Mouse (Mus musculus) neural tube, embryonic 11.5 days (tissue): ENCODE data around the gene Kcnh2. TPM values are rescaled to one million over a fixed set of nuclear protein-coding genes. Genes with fewer than 3 reads are reported as not detected.

ENCODE experiments used
- ATAC-seq: fragments of 200-750 bp; cut with Nextera tagmentation; 2 replicates; pipeline ENCODE4 v1.8.0; 2017; ENCODE audit warnings: moderate number of reproducible peaks, mild to moderate bottlenecking, moderate TSS enrichment, moderate library complexity; ENCODE audit not compliant: insufficient read depth, low FRiP score, low TSS enrichment
- DNase-seq: peaks from one replicate; pipeline ENCODE4 v3.0.0-alpha.2; 2015; ENCODE audit warnings: low spot score
- H3K27ac ChIP-seq: fragments of 300-500 bp; sonication (generic); 2 replicates; pipeline ENCODE4 v1.5.1; 2014; ENCODE audit warnings: low read depth, mild to moderate bottlenecking, low read length
- H3K27me3 ChIP-seq: fragments of 300-500 bp; sonication (generic); 2 replicates; pipeline ENCODE4 v1.6.1; 2014; ENCODE audit warnings: mild to moderate bottlenecking, low read length, mixed read lengths; ENCODE audit not compliant: control insufficient read depth, insufficient read depth
- H3K36me3 ChIP-seq: fragments of 300-500 bp; sonication (generic); 2 replicates; pipeline ENCODE4 v1.6.1; 2014; ENCODE audit warnings: mild to moderate bottlenecking, low read length, moderate library complexity, mixed read lengths; ENCODE audit not compliant: control insufficient read depth, insufficient read depth
- H3K4me1 ChIP-seq: fragments of 300-500 bp; sonication (generic); 2 replicates; pipeline ENCODE4 v1.6.1; 2014; ENCODE audit warnings: low read length, mixed read lengths; ENCODE audit not compliant: control insufficient read depth, insufficient read depth
- H3K4me2 ChIP-seq: fragments of 300-500 bp; sonication (generic); 2 replicates; pipeline ENCODE4 v1.6.1; 2014; ENCODE audit warnings: low read depth, mild to moderate bottlenecking, moderate library complexity
- H3K4me3 ChIP-seq: fragments of 300-500 bp; sonication (generic); 2 replicates; pipeline ENCODE4 v1.5.1; 2014; ENCODE audit warnings: low read depth, low read length
- H3K9ac ChIP-seq: fragments of 300-500 bp; sonication (generic); 2 replicates; pipeline ENCODE4 v1.6.1; 2014; ENCODE audit warnings: mild to moderate bottlenecking, low read length
- H3K9me3 ChIP-seq: fragments of 300-500 bp; sonication (generic); 2 replicates; pipeline ENCODE4 v1.6.1; 2016; ENCODE audit warnings: low read length; ENCODE audit not compliant: control insufficient read depth
- WGBS: fragments of 180-500 bp; shearing (Covaris S2); extraction: QIAGEN DNeasy Blood & Tissue Kit; methylation state at CpG from one replicate; pipeline ENCODE4 v1.1.7; 2014; 5-methylcytosine and 5-hydroxymethylcytosine counted together
- polyA plus RNA-seq: library from polyadenylated mRNA; unstranded; fragments of >200 nt; fragmentation: Nextera tagmentation; extraction: Ambion mirVana; gene quantifications from 2 replicates; pipeline ENCODE4 v1.2.1, GENCODE M21; 2014

Gene Kcnh2
- polyA plus RNA-seq, 1 experiment from 2014 or later: 16.5 TPM

GRCm38 (mm10) chr5:24348128-24348527, 3.3 kb downstream of the Kcnh2 start:
- H3K27me3 ChIP-seq: peaks cover 12% of the 10 kb centered on the region
- peak; percentile 2; the same call in 1 of the 2 replicates for ATAC-seq
- WGBS: 0% methylated on average over 39 of the region's 41 CpGs

GRCm38 (mm10) chr5:24347186-24347875, 4.1 kb downstream of the Kcnh2 start:
- H3K4me2 ChIP-seq: peak overlapping the region; percentile 94; the same call in 1 of the 2 replicates
- no peak for ATAC-seq
- H3K9ac ChIP-seq: no peak overlapping the region
- peaks cover 63% of the 10 kb centered on the region for H3K4me1 ChIP-seq
- no peak for DNase-seq
- H3K27me3 ChIP-seq: peaks cover 10% of the 10 kb centered on the region
- H3K36me3 ChIP-seq: no peaks in the 10 kb centered on the region
- no peaks in the 10 kb centered on the region for H3K9me3 ChIP-seq
- no peak overlapping the region for H3K4me3 ChIP-seq
- no peak overlapping the region for H3K27ac ChIP-seq
- WGBS: 52% methylated on average over 7 of the region's 7 CpGs

More at GRCm38 (mm10) chr5:24348128-24348527, 3.3 kb downstream of the Kcnh2 start:
- H3K9ac ChIP-seq: peak overlapping the region; percentile 44
- no peaks in the 10 kb centered on the region for H3K9me3 ChIP-seq
- 0 out of 2 replicates have a peak overlapping the region, but pooled peaks have one; percentile 20 for H3K27ac ChIP-seq
- no peaks in the 10 kb centered on the region for H3K36me3 ChIP-seq
- H3K4me2 ChIP-seq: peak overlapping the region; percentile 94
- H3K4me1 ChIP-seq: peaks cover 68% of the 10 kb centered on the region
- peak; percentile 77 for DNase-seq
- H3K4me3 ChIP-seq: peak overlapping the region; percentile 43

- H3K36me3 ChIP-seq: no peaks in the 10 kb centered on the region
- peaks cover 10% of the 10 kb centered on the region for H3K27me3 ChIP-seq
- no peak overlapping the region for H3K4me2 ChIP-seq
- no peak overlapping the region for H3K4me3 ChIP-seq
- H3K27ac ChIP-seq: no peak overlapping the region
- peaks cover 57% of the 10 kb centered on the region for H3K4me1 ChIP-seq
- ATAC-seq (no peak), DNase-seq (no peak)
- WGBS: 93% methylated on average over 7 of the region's 7 CpGs
- no peaks in the 10 kb centered on the region for H3K9me3 ChIP-seq
- H3K9ac ChIP-seq: no peak overlapping the region
Observed at GRCm38 (mm10) chr5:24346313-24346712, 5.1 kb downstream of the Kcnh2 start.

- WGBS: 7% methylated on average over 12 of the region's 12 CpGs
- DNase-seq (peak; percentile 56), ATAC-seq (peak; percentile 56)
- Histone ChIP-seq H3K36me3 (no peaks in the 10 kb centered on the region), H3K27ac (peak overlapping the region; percentile 98), H3K4me2 (0 out of 2 replicates have a peak overlapping the region, but pooled peaks have one; percentile 0), H3K4me3 (0 out of 2 replicates have a peak overlapping the region, but pooled peaks have one; percentile 7), H3K4me1 (peaks cover 47% of the 10 kb centered on the region), H3K9ac (peak overlapping the region; percentile 30), H3K9me3 (no peaks in the 10 kb centered on the region), H3K27me3 (peaks cover 8% of the 10 kb centered on the region)
Observed at GRCm38 (mm10) chr5:24344477-24345051, 6.8 kb downstream of the Kcnh2 start.

- 5% methylated on average over 2 of the region's 2 CpGs for WGBS
- peaks cover 3% of the 10 kb centered on the region for H3K27me3 ChIP-seq
- no peak overlapping the region for H3K4me3 ChIP-seq
- H3K9me3 ChIP-seq: no peaks in the 10 kb centered on the region
- H3K9ac ChIP-seq: peak overlapping the region; percentile 30
- 0 out of 2 replicates have a peak overlapping the region, but pooled peaks have one; percentile 8 for H3K4me2 ChIP-seq
- no peaks in the 10 kb centered on the region for H3K36me3 ChIP-seq
- H3K4me1 ChIP-seq: peaks cover 43% of the 10 kb centered on the region
- H3K27ac ChIP-seq: peak overlapping the region; percentile 98
- peak; percentile 69 for ATAC-seq
- DNase-seq: peak; percentile 83
Observed at GRCm38 (mm10) chr5:24343977-24344436, 7.4 kb downstream of the Kcnh2 start.

- H3K9ac ChIP-seq: no peak overlapping the region; the same call in 1 of the 2 replicates
- no peaks in the 10 kb centered on the region for H3K9me3 ChIP-seq
- no peak for DNase-seq
- no peak overlapping the region for H3K4me3 ChIP-seq
- ATAC-seq: no peak
- H3K27ac ChIP-seq: peak overlapping the region; percentile 98
- H3K4me2 ChIP-seq: no peak overlapping the region
- no peaks in the 10 kb centered on the region for H3K27me3 ChIP-seq
- peaks cover 38% of the 10 kb centered on the region for H3K4me1 ChIP-seq
- no peaks in the 10 kb centered on the region for H3K36me3 ChIP-seq
Observed at GRCm38 (mm10) chr5:24343379-24343778, 8.0 kb downstream of the Kcnh2 start.

GRCm38 (mm10) chr5:24342966-24343365, 8.4 kb downstream of the Kcnh2 start:
- Histone ChIP-seq H3K4me2 (no peak overlapping the region), H3K9ac (no peak overlapping the region), H3K36me3 (no peaks in the 10 kb centered on the region), H3K27ac (peak overlapping the region; percentile 98), H3K4me1 (peaks cover 36% of the 10 kb centered on the region), H3K9me3 (no peaks in the 10 kb centered on the region), H3K27me3 (no peaks in the 10 kb centered on the region), H3K4me3 (no peak overlapping the region)
- 58% methylated on average over 8 of the region's 8 CpGs for WGBS
- DNase-seq (no peak), ATAC-seq (no peak)

GRCm38 (mm10) chr5:24342205-24342963, 9.0 kb downstream of the Kcnh2 start:
- Histone ChIP-seq H3K4me2 (no peak overlapping the region), H3K9ac (no peak overlapping the region), H3K9me3 (no peaks in the 10 kb centered on the region), H3K27ac (no peak overlapping the region), H3K27me3 (no peaks in the 10 kb centered on the region), H3K36me3 (no peaks in the 10 kb centered on the region), H3K4me3 (no peak overlapping the region), H3K4me1 (peaks cover 32% of the 10 kb centered on the region)
- WGBS: 84% methylated on average over 14 of the region's 14 CpGs
- ATAC-seq (no peak), DNase-seq (no peak)
